Mouse (Mus musculus): ENCODE measurements around the gene Pcgf2.
A peak's percentile ranks its signal among the peaks of the same experiment; 100 is the strongest.
"Not testable (repeated sequence)": the region's sequence is repeated elsewhere in the genome, so short reads cannot be mapped to it uniquely, and the experiment has no call there.

The Pcgf2 gene

GRCm38 (mm10) chr11:97717369-97718280 lies 17.3 kb upstream of the Pcgf2 start:
- DNase-seq (ENCODE audit: low read depth in 1 of 2, low spot score in 2 of 2) = no peak

GRCm38 (mm10) chr11:97716021-97716420 lies 15.7 kb upstream of the Pcgf2 start:
- no peak for DNase-seq (ENCODE audit: low read depth in 1 of 2, low spot score in 2 of 2)

- DNase-seq (ENCODE audit: low read depth in 1 of 2, low spot score in 2 of 2) = no peak
Measured at GRCm38 (mm10) chr11:97714784-97715760, 14.8 kb upstream of the Pcgf2 start.

GRCm38 (mm10) chr11:97714356-97714755 lies 14.1 kb upstream of the Pcgf2 start:
- DNase-seq (ENCODE audit: low read depth in 1 of 2, low spot score in 2 of 2) = no peak

- no peak for DNase-seq (ENCODE audit: low read depth in 1 of 2, low spot score in 2 of 2)
Measured at GRCm38 (mm10) chr11:97713896-97714295, 13.6 kb upstream of the Pcgf2 start.

- no peak for DNase-seq (ENCODE audit: low read depth in 1 of 2, low spot score in 2 of 2)
Measured at GRCm38 (mm10) chr11:97712286-97712685, 12.0 kb upstream of the Pcgf2 start.

- DNase-seq (ENCODE audit: low read depth in 1 of 2, low spot score in 2 of 2) = no peak
Measured at GRCm38 (mm10) chr11:97711200-97711900, 11.1 kb upstream of the Pcgf2 start.

GRCm38 (mm10) chr11:97710067-97710466 lies 9.8 kb upstream of the Pcgf2 start:
- DNase-seq (ENCODE audit: low read depth in 1 of 2, low spot score in 2 of 2) = not testable (repeated sequence)

- peak; percentile 90 to 95 for DNase-seq (ENCODE audit: low read depth in 1 of 2, low spot score in 2 of 2)
Measured at GRCm38 (mm10) chr11:97703039-97703826, 2.9 kb upstream of the Pcgf2 start, which contains the start of gene Psmb3. Gene Psmb3, plus strand, starts transcription at chr11:97703399.

- DNase-seq (ENCODE audit: low read depth in 1 of 2, low spot score in 2 of 2) = peak; percentile 85 to 95
Measured at GRCm38 (mm10) chr11:97702393-97702745, 2.1 kb upstream of the Pcgf2 start.

- DNase-seq (ENCODE audit: low read depth in 1 of 2, low spot score in 2 of 2) = no peak
Measured at GRCm38 (mm10) chr11:97701581-97702392, 1.5 kb upstream of the Pcgf2 start.

GRCm38 (mm10) chr11:97700746-97701580 lies 666 bp upstream of the Pcgf2 start:
- no peak for DNase-seq (ENCODE audit: low read depth in 1 of 2, low spot score in 2 of 2)

GRCm38 (mm10) chr11:97699626-97700002 lies 683 bp downstream of the Pcgf2 start:
- no peak for DNase-seq (ENCODE audit: low read depth in 1 of 2, low spot score in 2 of 2)

- no peak for DNase-seq (ENCODE audit: low read depth in 1 of 2, low spot score in 2 of 2)
Measured at GRCm38 (mm10) chr11:97698741-97699611, 1.3 kb downstream of the Pcgf2 start.

GRCm38 (mm10) chr11:97697891-97698529 lies 2.3 kb downstream of the Pcgf2 start:
- no peak for DNase-seq (ENCODE audit: low read depth in 1 of 2, low spot score in 2 of 2)

GRCm38 (mm10) chr11:97697199-97697890 lies 3.0 kb downstream of the Pcgf2 start:
- DNase-seq (ENCODE audit: low read depth in 1 of 2, low spot score in 2 of 2) = no peak

- no peak for DNase-seq (ENCODE audit: low read depth in 1 of 2, low spot score in 2 of 2)
Measured at GRCm38 (mm10) chr11:97696669-97697068, 3.6 kb downstream of the Pcgf2 start.
